Mouse (Mus musculus) thymus, postnatal 4 days (tissue): ENCODE data around the gene Foxp3.

Experiments used
- DNase-seq: peaks from one replicate; pipeline ENCODE4 v3.0.0; 2021

Gene Foxp3

DNA sequence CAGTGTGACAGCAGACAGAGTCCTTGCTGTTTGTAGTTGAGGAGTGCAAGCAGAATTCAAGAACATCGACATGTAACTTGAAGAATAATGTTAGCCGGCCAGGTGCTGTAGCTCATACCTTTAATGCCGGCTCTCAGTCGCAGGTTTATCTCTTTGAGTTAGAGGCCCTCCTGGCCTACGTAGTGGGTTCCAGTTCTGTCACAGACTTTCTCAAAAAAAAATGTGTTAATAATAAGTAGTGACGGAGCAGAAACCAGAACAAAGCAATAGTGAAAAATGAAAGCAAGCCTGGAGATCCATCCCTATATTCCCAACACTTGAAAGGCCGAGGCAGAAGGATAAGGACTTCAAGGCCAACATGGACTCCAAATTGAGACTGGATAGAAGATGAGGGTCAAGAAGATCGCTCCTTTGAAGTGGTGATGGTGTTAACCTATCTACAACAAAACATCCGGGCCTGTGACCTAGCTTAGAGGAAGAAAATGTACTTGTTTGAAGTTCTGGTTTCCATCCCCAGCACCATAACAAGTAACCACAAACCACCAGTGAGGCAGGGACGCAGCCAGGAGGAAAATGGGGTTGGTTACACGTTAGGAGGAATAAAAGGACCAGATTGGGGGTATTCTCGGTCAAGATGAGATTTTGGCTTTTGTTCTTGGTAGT lies 44.6 kb downstream of the Foxp3 start:
- DNase-seq, result no peak

DNA sequence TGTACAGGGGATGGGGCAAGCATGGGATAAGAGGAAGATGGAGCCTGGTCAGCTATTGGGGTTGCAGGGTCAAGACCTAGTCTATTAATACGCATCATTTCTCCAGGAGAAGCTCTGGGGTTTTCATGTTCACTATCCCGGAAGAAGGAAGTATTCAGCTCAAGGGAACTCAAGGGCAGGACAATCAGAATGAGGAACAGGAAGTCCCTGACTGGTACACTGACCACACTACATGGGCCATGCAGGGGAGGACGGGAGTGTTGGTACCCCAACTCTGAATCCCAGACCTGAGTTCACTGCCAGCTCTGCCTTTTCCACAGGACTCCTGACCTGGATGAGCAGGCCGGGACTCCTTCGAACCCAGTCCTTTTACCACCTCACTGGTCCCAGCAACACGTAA lies 59.1 kb downstream of the Foxp3 start:
- DNase-seq, result no peak

DNA sequence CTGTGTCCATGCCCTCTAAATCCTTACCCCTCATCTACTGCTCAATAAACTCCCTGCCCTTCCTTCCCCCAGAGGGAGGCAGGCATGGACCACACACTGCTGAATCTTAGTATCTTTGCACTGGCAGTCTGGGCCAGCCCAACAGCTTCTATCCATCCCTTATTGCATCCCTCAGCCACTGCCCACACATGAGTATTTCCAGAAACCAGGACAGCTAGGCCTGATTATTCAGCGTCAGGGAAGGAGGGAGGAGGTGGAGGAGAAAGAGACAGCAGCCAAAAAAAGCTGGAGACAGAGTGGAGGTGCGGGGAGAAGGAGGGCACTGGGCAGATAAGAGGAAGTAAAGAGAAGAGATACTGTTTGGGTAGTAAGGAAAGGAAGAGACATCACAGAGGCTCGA lies 61.7 kb downstream of the Foxp3 start:
- DNase-seq, result no peak

DNA sequence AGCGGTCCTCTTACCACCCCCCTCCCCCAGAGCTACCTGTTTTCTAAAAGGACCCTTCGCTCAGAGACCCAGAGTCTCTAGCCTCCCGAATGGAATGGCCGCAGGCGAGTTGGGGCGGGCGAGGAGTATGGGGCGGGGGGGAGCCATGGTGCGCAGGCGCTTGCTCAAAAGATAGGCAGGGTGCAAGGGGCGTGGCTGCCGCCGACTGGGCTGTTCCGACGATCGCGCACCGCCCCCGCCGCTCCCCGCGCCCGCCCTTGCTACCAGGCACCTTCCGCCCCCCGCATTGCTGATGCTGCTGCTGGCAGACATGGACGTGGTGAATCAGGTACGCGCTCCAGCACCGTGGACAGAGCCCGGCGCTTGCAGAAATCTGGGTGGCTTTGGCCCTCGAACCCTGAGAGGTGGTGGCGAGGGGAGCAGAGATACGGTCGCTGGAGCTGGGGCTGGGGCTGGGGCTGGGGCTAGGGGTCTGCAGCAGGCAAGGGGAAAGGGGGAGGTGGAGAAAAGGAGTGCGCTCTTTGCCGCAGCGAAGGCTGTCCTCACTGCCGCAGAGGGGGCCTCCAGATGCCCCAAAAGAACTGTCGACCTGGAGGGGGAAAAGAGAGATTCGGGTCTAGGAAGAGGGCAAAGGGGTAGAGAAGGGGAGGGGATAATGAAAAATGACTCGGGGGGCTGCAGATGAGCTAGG lies 65.1 kb downstream of the Foxp3 start, which contains the start of gene Syp:
Gene Syp, plus strand, starts transcription at position 71 of the 691 bp plus-strand sequence.
- DNase-seq, result peak; percentile 92

DNA sequence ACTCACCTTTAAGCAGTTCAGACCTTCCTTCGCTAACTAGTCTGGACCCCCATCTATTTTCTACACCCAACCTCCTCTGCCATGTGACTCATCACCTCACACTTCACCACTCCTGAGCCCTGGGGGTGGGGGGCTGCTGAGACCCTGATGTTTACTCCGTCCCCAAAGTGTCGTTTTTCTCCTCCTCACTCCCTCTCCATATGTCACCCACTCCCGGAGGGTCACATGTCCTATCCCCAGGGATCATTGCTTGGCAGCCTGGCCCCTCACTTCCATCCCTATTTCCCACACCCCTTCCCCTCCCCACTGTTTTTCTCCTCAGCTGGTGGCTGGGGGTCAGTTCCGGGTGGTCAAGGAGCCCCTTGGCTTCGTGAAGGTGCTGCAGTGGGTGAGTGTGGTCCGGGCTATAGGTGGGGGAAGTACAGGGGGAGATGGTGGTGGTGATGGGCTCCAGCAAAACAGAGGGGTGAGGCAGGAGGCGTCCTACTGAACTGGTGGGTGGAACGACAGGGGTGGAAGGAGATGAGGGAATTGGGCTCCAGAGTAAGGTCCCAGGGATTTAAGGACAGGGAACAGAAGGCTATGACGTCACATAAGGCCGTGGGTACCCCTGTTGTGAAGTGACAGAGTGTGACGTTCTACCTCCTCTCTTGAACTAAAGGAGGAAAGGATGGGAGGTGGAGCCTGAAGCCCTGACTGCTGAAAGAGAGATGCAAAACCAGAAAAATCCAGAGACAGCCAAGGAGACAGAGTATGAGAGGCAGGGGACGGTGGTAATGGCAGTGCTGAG lies 66.3 kb downstream of the Foxp3 start:
- no peak for DNase-seq

DNA sequence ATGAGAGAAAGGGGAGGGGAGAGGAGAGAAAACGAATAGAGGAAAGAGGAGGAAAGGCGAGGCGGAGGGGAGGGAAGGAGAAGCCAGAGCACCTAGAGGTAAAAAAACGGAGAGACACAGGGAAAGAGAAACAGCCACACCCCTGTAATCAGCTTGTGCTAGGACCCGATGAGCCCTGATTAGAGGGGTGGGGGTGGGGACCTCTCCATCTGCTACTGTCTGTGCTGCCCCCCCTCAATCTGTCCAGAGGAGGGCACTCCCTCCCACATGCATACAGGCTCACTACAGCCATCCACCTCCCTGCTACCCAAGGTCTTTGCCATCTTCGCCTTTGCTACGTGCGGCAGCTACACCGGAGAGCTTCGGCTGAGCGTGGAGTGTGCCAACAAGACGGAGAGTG lies 67.3 kb downstream of the Foxp3 start:
- DNase-seq, result no peak
